Mouse (Mus musculus) bone marrow, adult 2 months (tissue): ENCODE data around the gene Kdr. TPM values are rescaled to one million over a fixed set of nuclear protein-coding genes. Genes with fewer than 3 reads are reported as not detected.

Source experiments
- H3K27ac ChIP-seq: fragments of 200-500 bp; 2 replicates; pipeline ENCODE4 v1.5.1; 2012; ENCODE audit warnings: low read depth, mild to moderate bottlenecking, control low read depth, inconsistent platforms, low read length; ENCODE audit not compliant: control insufficient read depth, poor library complexity, insufficient read depth
- H3K4me1 ChIP-seq: fragments of 200-500 bp; 2 replicates; pipeline ENCODE4 v1.6.1; 2011; ENCODE audit warnings: low read length; ENCODE audit not compliant: control insufficient read depth, insufficient read depth
- H3K4me3 ChIP-seq: fragments of 200-500 bp; replicated peaks from 2 replicates; pipeline ENCODE3; 2011; ENCODE audit warnings: mild to moderate bottlenecking, low read depth, low read length, control low read depth; ENCODE audit not compliant: control insufficient read depth
- CTCF ChIP-seq: fragments of 200-500 bp; IDR thresholded peaks from 2 replicates; pipeline ENCODE4 v1.5.1; 2011; ENCODE audit warnings: low read length, control low read depth; ENCODE audit not compliant: control insufficient read depth, insufficient read depth
- POLR2A ChIP-seq: fragments of 200-500 bp; IDR thresholded peaks from 2 replicates; pipeline ENCODE4 v1.6.1; 2011; ENCODE audit warnings: low read depth, mild to moderate bottlenecking, control low read depth, low read length, borderline replicate concordance; ENCODE audit not compliant: control insufficient read depth
- WGBS: fragments of 180-500 bp; shearing (Covaris S2); methylation state at CpG from one replicate; pipeline ENCODE4 v1.1.7; 2018; 5-methylcytosine and 5-hydroxymethylcytosine counted together
- polyA plus RNA-seq: library from polyadenylated mRNA; stranded (reverse); fragments of >200 nt; gene quantifications from 2 replicates; pipeline ENCODE4 v1.2.4, GENCODE M21; 2011; ENCODE audit warnings: low replicate concordance; ENCODE audit not compliant: missing spikeins, insufficient read depth, insufficient read length

Kdr gene
- polyA plus RNA-seq, 1 experiment, result 4.2 TPM

GRCm38 (mm10) chr5:75954218-75954617 is 24.0 kb downstream of the Kdr start:
- Histone ChIP-seq H3K4me3 (no peak overlapping the region), H3K4me1 (no peaks in the 10 kb centered on the region), H3K27ac (no peak overlapping the region)
- WGBS, result 91% methylated on average over 3 of the region's 3 CpGs
- TF ChIP-seq POLR2A (no peak), CTCF (no peak)

- no peaks in the 10 kb centered on the region for H3K4me1 ChIP-seq
- H3K4me3 ChIP-seq, result no peak overlapping the region
- no peak for TF ChIP-seq POLR2A
- no peak for TF ChIP-seq CTCF
- WGBS, result 83% methylated on average over 8 of the region's 8 CpGs
- H3K27ac ChIP-seq, result no peak overlapping the region
Observed at GRCm38 (mm10) chr5:75952131-75952795, 26.0 kb downstream of the Kdr start.

GRCm38 (mm10) chr5:75950866-75951265 is 27.4 kb downstream of the Kdr start:
- Histone ChIP-seq H3K4me1 (no peaks in the 10 kb centered on the region), H3K4me3 (no peak overlapping the region), H3K27ac (no peak overlapping the region)
- TF ChIP-seq POLR2A (no peak), CTCF (no peak)
- 68% methylated on average over 2 of the region's 2 CpGs for WGBS

- H3K4me3 ChIP-seq, result no peak overlapping the region
- no peaks in the 10 kb centered on the region for H3K4me1 ChIP-seq
- TF ChIP-seq CTCF (no peak), POLR2A (no peak)
- no peak overlapping the region for H3K27ac ChIP-seq
- 83% methylated on average over 4 of the region's 4 CpGs for WGBS
Observed at GRCm38 (mm10) chr5:75945394-75945793, 32.9 kb downstream of the Kdr start.

GRCm38 (mm10) chr5:75943301-75943700 is 35.0 kb downstream of the Kdr start:
- no peaks in the 10 kb centered on the region; the same call in 1 of the 2 replicates for H3K4me1 ChIP-seq
- H3K27ac ChIP-seq, result no peak overlapping the region
- 86% methylated on average over 6 of the region's 6 CpGs for WGBS
- no peak for TF ChIP-seq POLR2A
- TF ChIP-seq CTCF, result no peak
- H3K4me3 ChIP-seq, result no peak overlapping the region

- no peak overlapping the region for H3K27ac ChIP-seq
- no peak overlapping the region for H3K4me3 ChIP-seq
- H3K4me1 ChIP-seq, result no peaks in the 10 kb centered on the region; the same call in 1 of the 2 replicates
- WGBS, result 81% methylated on average over 11 of the region's 11 CpGs
- TF ChIP-seq POLR2A, result no peak
- TF ChIP-seq CTCF, result no peak
Observed at GRCm38 (mm10) chr5:75941775-75942580, 36.3 kb downstream of the Kdr start.

GRCm38 (mm10) chr5:75939144-75939732 is 39.0 kb downstream of the Kdr start:
- TF ChIP-seq CTCF, result no peak
- no peak for TF ChIP-seq POLR2A
- no peak overlapping the region for H3K27ac ChIP-seq
- WGBS, result 21% methylated on average over 8 of the region's 8 CpGs
- no peaks in the 10 kb centered on the region; the same call in 1 of the 2 replicates for H3K4me1 ChIP-seq
- H3K4me3 ChIP-seq, result no peak overlapping the region

GRCm38 (mm10) chr5:75938012-75938411 is 40.2 kb downstream of the Kdr start:
- 59% methylated on average over 4 of the region's 4 CpGs for WGBS
- no peaks in the 10 kb centered on the region; the same call in 1 of the 2 replicates for H3K4me1 ChIP-seq
- TF ChIP-seq POLR2A (no peak), CTCF (no peak)
- H3K4me3 ChIP-seq, result no peak overlapping the region
- no peak overlapping the region for H3K27ac ChIP-seq
